Mouse (Mus musculus): ENCODE data around the gene Btbd7. TPM values are rescaled to one million over a fixed set of nuclear protein-coding genes. Genes with fewer than 3 reads are reported as not detected.

The Btbd7 gene
- polyA plus RNA-seq, 1 experiment from 2014 or later, result 9.0 TPM

GRCm38 (mm10) chr12:102778151-102778550 lies 100.1 kb downstream of the Btbd7 start:
- H3K4me2 ChIP-seq (replicated peaks; ENCODE audit: low read depth), result no peak overlapping the region
- ATAC-seq (ENCODE audit: low FRiP score, low TSS enrichment), result no peak
- H3K4me3 ChIP-seq (ENCODE audit: low read depth, low read length), result no peak overlapping the region
- no peak for TF ChIP-seq EP300 (optimal IDR thresholded peaks at IDR 0.05)
- no peak for TF ChIP-seq CTCF (IDR thresholded peaks at IDR 0.05; ENCODE audit: low read depth)
- no peaks in the 10 kb centered on the region for H3K4me1 ChIP-seq (replicated peaks; ENCODE audit: control insufficient read depth, insufficient read depth)
- no peak overlapping the region for H3K27ac ChIP-seq (replicated peaks)
- WGBS, result 81% methylated on average over 5 of the region's 5 CpGs
- no peaks in the 10 kb centered on the region for H3K27me3 ChIP-seq (ENCODE audit: control insufficient read depth, insufficient read depth, low read length)
- no peaks in the 10 kb centered on the region for H3K9me3 ChIP-seq (ENCODE audit: control insufficient read depth, low read length)
- H3K9ac ChIP-seq (ENCODE audit: low read length), result no peak overlapping the region
- no peak for DNase-seq (ENCODE audit: low spot score)
- peaks cover 15% of the 10 kb centered on the region for H3K36me3 ChIP-seq (ENCODE audit: control insufficient read depth, insufficient read depth, low read length)

GRCm38 (mm10) chr12:102776035-102776434 lies 102.2 kb downstream of the Btbd7 start:
- ATAC-seq (ENCODE audit: low FRiP score, low TSS enrichment) (no peak), DNase-seq (ENCODE audit: low spot score) (no peak)
- TF ChIP-seq CTCF (IDR thresholded peaks at IDR 0.05; ENCODE audit: low read depth) (no peak), EP300 (optimal IDR thresholded peaks at IDR 0.05) (no peak)
- no peak overlapping the region for H3K4me3 ChIP-seq (ENCODE audit: low read depth, low read length)
- H3K9me3 ChIP-seq (ENCODE audit: control insufficient read depth, low read length), result no peaks in the 10 kb centered on the region
- no peak overlapping the region for H3K27ac ChIP-seq (replicated peaks)
- H3K4me1 ChIP-seq (replicated peaks; ENCODE audit: control insufficient read depth, insufficient read depth), result no peaks in the 10 kb centered on the region
- H3K27me3 ChIP-seq (ENCODE audit: control insufficient read depth, insufficient read depth, low read length), result no peaks in the 10 kb centered on the region
- H3K36me3 ChIP-seq (ENCODE audit: control insufficient read depth, insufficient read depth, low read length), result peaks cover 23% of the 10 kb centered on the region
- no peak overlapping the region for H3K9ac ChIP-seq (ENCODE audit: low read length)
- WGBS, result 92% methylated on average over 14 of the region's 14 CpGs
- no peak overlapping the region for H3K4me2 ChIP-seq (replicated peaks; ENCODE audit: low read depth)

- no peak for ATAC-seq (ENCODE audit: low FRiP score, low TSS enrichment)
- no peak overlapping the region for H3K9ac ChIP-seq (ENCODE audit: low read length)
- no peaks in the 10 kb centered on the region for H3K27me3 ChIP-seq (ENCODE audit: control insufficient read depth, insufficient read depth, low read length)
- no peaks in the 10 kb centered on the region for H3K4me1 ChIP-seq (replicated peaks; ENCODE audit: control insufficient read depth, insufficient read depth)
- H3K4me2 ChIP-seq (replicated peaks; ENCODE audit: low read depth), result no peak overlapping the region
- WGBS, result 94% methylated on average over 5 of the region's 5 CpGs
- TF ChIP-seq CTCF (IDR thresholded peaks at IDR 0.05; ENCODE audit: low read depth) (no peak), EP300 (optimal IDR thresholded peaks at IDR 0.05) (no peak)
- no peak overlapping the region for H3K27ac ChIP-seq (replicated peaks)
- no peaks in the 10 kb centered on the region for H3K9me3 ChIP-seq (ENCODE audit: control insufficient read depth, low read length)
- peaks cover 29% of the 10 kb centered on the region for H3K36me3 ChIP-seq (ENCODE audit: control insufficient read depth, insufficient read depth, low read length)
- no peak for DNase-seq (ENCODE audit: low spot score)
- H3K4me3 ChIP-seq (ENCODE audit: low read depth, low read length), result no peak overlapping the region
These were observed 105.6 kb downstream of the Btbd7 start for GRCm38 (mm10) chr12:102772676-102773075.

GRCm38 (mm10) chr12:102771601-102772000 lies 106.7 kb downstream of the Btbd7 start:
- Histone ChIP-seq H3K9ac (ENCODE audit: low read length) (no peak overlapping the region), H3K4me3 (ENCODE audit: low read depth, low read length) (no peak overlapping the region), H3K27ac (replicated peaks) (no peak overlapping the region), H3K9me3 (ENCODE audit: control insufficient read depth, low read length) (no peaks in the 10 kb centered on the region), H3K4me2 (replicated peaks; ENCODE audit: low read depth) (no peak overlapping the region), H3K4me1 (replicated peaks; ENCODE audit: control insufficient read depth, insufficient read depth) (no peaks in the 10 kb centered on the region), H3K36me3 (ENCODE audit: control insufficient read depth, insufficient read depth, low read length) (peaks cover 23% of the 10 kb centered on the region), H3K27me3 (ENCODE audit: control insufficient read depth, insufficient read depth, low read length) (no peaks in the 10 kb centered on the region)
- ATAC-seq (ENCODE audit: low FRiP score, low TSS enrichment) (no peak), DNase-seq (ENCODE audit: low spot score) (no peak)
- TF ChIP-seq CTCF (IDR thresholded peaks at IDR 0.05; ENCODE audit: low read depth) (no peak), EP300 (optimal IDR thresholded peaks at IDR 0.05) (no peak)
- 92% methylated on average over 8 of the region's 8 CpGs for WGBS

- TF ChIP-seq CTCF (IDR thresholded peaks at IDR 0.05; ENCODE audit: low read depth) (peak; percentile 61), EP300 (optimal IDR thresholded peaks at IDR 0.05) (no peak)
- Histone ChIP-seq H3K4me1 (replicated peaks; ENCODE audit: control insufficient read depth, insufficient read depth) (no peaks in the 10 kb centered on the region), H3K27me3 (ENCODE audit: control insufficient read depth, insufficient read depth, low read length) (no peaks in the 10 kb centered on the region), H3K27ac (replicated peaks) (no peak overlapping the region), H3K4me3 (ENCODE audit: low read depth, low read length) (no peak overlapping the region), H3K9me3 (ENCODE audit: control insufficient read depth, low read length) (no peaks in the 10 kb centered on the region), H3K4me2 (replicated peaks; ENCODE audit: low read depth) (no peak overlapping the region), H3K9ac (ENCODE audit: low read length) (no peak overlapping the region), H3K36me3 (ENCODE audit: control insufficient read depth, insufficient read depth, low read length) (peaks cover 19% of the 10 kb centered on the region)
- DNase-seq (ENCODE audit: low spot score) (no peak), ATAC-seq (ENCODE audit: low FRiP score, low TSS enrichment) (no peak)
- 92% methylated on average over 4 of the region's 4 CpGs for WGBS
These were observed 109.3 kb downstream of the Btbd7 start for GRCm38 (mm10) chr12:102769000-102769399.

- H3K9me3 ChIP-seq (ENCODE audit: control insufficient read depth, low read length), result no peaks in the 10 kb centered on the region
- H3K9ac ChIP-seq (ENCODE audit: low read length), result no peak overlapping the region
- no peaks in the 10 kb centered on the region for H3K27me3 ChIP-seq (ENCODE audit: control insufficient read depth, insufficient read depth, low read length)
- H3K4me2 ChIP-seq (replicated peaks; ENCODE audit: low read depth), result no peak overlapping the region
- H3K27ac ChIP-seq (replicated peaks), result no peak overlapping the region
- H3K4me1 ChIP-seq (replicated peaks; ENCODE audit: control insufficient read depth, insufficient read depth), result no peaks in the 10 kb centered on the region
- ATAC-seq (ENCODE audit: low FRiP score, low TSS enrichment) (no peak), DNase-seq (ENCODE audit: low spot score) (no peak)
- peaks cover 12% of the 10 kb centered on the region; the same call in 1 of the 2 replicates for H3K36me3 ChIP-seq (ENCODE audit: control insufficient read depth, insufficient read depth, low read length)
- no peak overlapping the region for H3K4me3 ChIP-seq (ENCODE audit: low read depth, low read length)
- TF ChIP-seq EP300 (optimal IDR thresholded peaks at IDR 0.05) (no peak), CTCF (IDR thresholded peaks at IDR 0.05; ENCODE audit: low read depth) (no peak)
These were observed 114.6 kb downstream of the Btbd7 start for GRCm38 (mm10) chr12:102763696-102764095.
